Mouse (Mus musculus) hindbrain, embryonic 10.5 days (tissue): ENCODE results near the gene Tcte2. TPM values are rescaled to one million over a fixed set of nuclear protein-coding genes. Genes with fewer than 3 reads are reported as not detected.
A peak's percentile ranks its signal among the peaks of the same experiment; 100 is the strongest.

Experiments used
- DNase-seq: peaks from one replicate; pipeline ENCODE4 v3.0.0-alpha.2; 2017; ENCODE audit warnings: low spot score
- H3K27ac ChIP-seq: fragments of 300-500 bp; sonication (generic); 2 replicates; pipeline ENCODE4 v1.5.1; 2016; ENCODE audit warnings: mild to moderate bottlenecking, moderate library complexity
- H3K27me3 ChIP-seq: fragments of 300-500 bp; sonication (generic); 2 replicates; pipeline ENCODE4 v1.6.1; 2016; ENCODE audit warnings: mild to moderate bottlenecking; ENCODE audit not compliant: poor library complexity, insufficient read depth, severe bottlenecking
- H3K36me3 ChIP-seq: fragments of 300-500 bp; sonication (generic); 2 replicates; pipeline ENCODE4 v1.6.1; 2016; ENCODE audit warnings: mild to moderate bottlenecking, moderate library complexity
- H3K4me1 ChIP-seq: fragments of 300-500 bp; sonication (generic); replicated peaks from 2 replicates; pipeline ENCODE4 v1.6.1; 2016; ENCODE audit warnings: mild to moderate bottlenecking
- H3K4me3 ChIP-seq: fragments of 300-500 bp; sonication (generic); 2 replicates; pipeline ENCODE4 v1.5.1; 2016; ENCODE audit warnings: mild to moderate bottlenecking, moderate library complexity
- H3K9me3 ChIP-seq: fragments of 300-500 bp; sonication (generic); 2 replicates; pipeline ENCODE4 v1.6.1; 2016; ENCODE audit warnings: mild to moderate bottlenecking, moderate library complexity
- WGBS: fragments of 180-500 bp; shearing (Covaris S2); methylation state at CpG from one replicate; pipeline ENCODE4 v1.1.7; 2016; 5-methylcytosine and 5-hydroxymethylcytosine counted together
- polyA plus RNA-seq: library from polyadenylated mRNA; unstranded; fragments of >200 nt; fragmentation: Nextera tagmentation; extraction: Ambion mirVana; gene quantifications from 2 replicates; pipeline ENCODE4 v1.2.1, GENCODE M21; 2016

The Tcte2 gene
- polyA plus RNA-seq, 1 experiment from 2014 or later: 7.5 TPM

DNA sequence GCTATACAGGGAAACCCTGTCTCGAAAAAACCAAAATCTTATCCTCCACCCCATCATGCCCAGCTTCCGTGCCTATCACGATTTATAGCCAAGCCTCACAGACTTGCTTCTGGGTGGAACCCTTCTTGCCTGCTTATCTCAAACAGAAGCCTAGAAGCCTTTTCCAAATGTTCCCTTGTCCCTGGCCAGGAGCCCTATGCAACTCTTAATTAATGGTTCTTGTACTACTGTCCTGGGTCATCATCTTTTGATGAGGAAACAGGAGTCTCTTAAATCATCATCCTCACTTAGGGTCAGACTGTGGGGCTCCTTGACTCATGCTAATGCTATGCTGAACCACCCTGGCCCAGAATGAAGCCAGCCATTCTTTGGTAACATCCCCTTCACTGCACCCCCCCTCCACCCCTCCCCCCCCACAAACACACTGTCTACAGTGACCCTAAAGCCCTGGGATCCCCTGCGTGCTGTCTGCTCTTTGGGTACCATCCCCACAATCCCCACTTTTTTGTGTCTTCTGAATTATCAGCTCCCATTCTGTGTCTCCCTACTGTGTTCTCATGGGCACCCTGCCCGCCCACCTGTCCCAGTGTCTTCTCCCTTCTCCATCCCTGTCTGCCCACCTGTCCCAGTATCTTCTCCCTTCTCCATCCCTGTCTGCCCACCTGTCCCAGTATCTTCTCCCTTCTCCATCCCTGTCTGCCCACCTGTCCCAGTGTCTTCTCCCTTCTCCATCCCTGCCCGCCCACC lies 30.5 kb downstream of the Tcte2 start:
- Histone ChIP-seq H3K27me3 (no peaks in the 10 kb centered on the region), H3K27ac (no peak overlapping the region), H3K9me3 (no peaks in the 10 kb centered on the region), H3K4me3 (no peak overlapping the region), H3K36me3 (no peaks in the 10 kb centered on the region), H3K4me1 (peaks cover 12% of the 10 kb centered on the region; the same call in 1 of the 2 replicates)
- 90% methylated on average over 6 of the region's 6 CpGs for WGBS
- no peak for DNase-seq

DNA sequence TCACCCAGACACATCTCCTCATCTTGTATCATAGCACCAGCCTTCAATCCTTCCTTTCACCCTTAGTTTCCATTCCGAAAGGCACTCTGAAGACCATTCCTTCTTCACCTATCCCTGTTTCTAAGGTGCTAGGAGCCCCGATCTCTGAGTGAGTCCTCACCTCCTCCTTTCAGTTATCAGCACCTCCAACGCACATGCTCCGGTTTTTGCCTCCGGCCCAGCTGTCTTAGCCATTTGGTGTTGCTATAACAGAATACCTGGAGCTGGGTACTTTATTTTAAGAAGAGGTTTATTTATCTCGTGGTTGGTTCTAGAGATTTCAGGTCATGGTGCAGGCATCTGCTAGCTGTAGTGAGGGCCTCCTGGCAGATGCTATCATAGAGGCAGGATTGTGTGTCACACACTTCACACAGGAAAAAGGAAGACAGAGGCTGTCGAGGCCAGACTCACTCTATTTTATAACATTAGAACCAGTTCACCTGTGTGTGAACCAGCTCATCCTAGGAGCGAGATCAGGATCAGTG lies 34.7 kb downstream of the Tcte2 start:
- no peak overlapping the region for H3K27ac ChIP-seq
- 90% methylated on average over 8 of the region's 8 CpGs for WGBS
- no peak for DNase-seq

DNA sequence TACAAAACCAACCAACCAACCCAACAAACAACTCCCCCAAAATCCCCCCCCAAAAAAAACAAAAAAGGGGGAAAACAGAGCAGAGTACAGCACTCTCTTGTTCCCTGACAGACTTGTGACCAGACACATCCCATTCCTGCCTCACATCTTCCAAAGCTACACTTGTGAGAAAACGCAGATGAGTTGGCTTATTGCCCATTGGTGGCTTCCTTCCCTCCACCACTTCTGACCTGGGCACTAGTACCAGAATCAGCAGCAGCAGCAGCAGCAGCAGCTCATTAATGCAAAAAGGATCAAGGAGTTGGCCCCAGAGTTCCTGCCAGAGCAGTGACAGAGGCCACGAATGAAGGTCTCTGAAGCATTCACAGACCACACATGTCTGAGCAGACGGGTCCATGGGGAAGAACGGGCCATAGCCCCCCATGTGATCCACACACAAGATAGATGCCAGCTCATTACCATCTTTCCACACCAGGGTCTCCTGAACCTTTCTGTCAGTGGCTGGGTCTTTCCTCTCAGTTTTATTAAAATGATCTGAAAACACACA lies 36.5 kb downstream of the Tcte2 start:
- Histone ChIP-seq H3K4me1 (peaks cover 25% of the 10 kb centered on the region), H3K27ac (no peak overlapping the region), H3K36me3 (no peaks in the 10 kb centered on the region), H3K27me3 (no peaks in the 10 kb centered on the region), H3K9me3 (no peaks in the 10 kb centered on the region), H3K4me3 (no peak overlapping the region)
- DNase-seq: no peak
- WGBS: 55% methylated on average over 4 of the region's 4 CpGs

More for the DNA sequence above, 34.7 kb downstream of the Tcte2 start:
- Histone ChIP-seq H3K27me3 (no peaks in the 10 kb centered on the region), H3K4me3 (no peak overlapping the region), H3K36me3 (no peaks in the 10 kb centered on the region), H3K4me1 (peaks cover 27% of the 10 kb centered on the region), H3K9me3 (no peaks in the 10 kb centered on the region)

GRCm38 (mm10) chr17:13722434-13722833 lies 39.2 kb downstream of the Tcte2 start:
- peak overlapping the region; percentile 74 for H3K27ac ChIP-seq
- no peak overlapping the region for H3K4me3 ChIP-seq
- no peaks in the 10 kb centered on the region; the same call in 1 of the 2 replicates for H3K27me3 ChIP-seq
- H3K36me3 ChIP-seq: no peaks in the 10 kb centered on the region
- peaks cover 25% of the 10 kb centered on the region for H3K4me1 ChIP-seq
- 37% methylated on average over 2 of the region's 2 CpGs for WGBS
- no peaks in the 10 kb centered on the region for H3K9me3 ChIP-seq
- no peak for DNase-seq

DNA sequence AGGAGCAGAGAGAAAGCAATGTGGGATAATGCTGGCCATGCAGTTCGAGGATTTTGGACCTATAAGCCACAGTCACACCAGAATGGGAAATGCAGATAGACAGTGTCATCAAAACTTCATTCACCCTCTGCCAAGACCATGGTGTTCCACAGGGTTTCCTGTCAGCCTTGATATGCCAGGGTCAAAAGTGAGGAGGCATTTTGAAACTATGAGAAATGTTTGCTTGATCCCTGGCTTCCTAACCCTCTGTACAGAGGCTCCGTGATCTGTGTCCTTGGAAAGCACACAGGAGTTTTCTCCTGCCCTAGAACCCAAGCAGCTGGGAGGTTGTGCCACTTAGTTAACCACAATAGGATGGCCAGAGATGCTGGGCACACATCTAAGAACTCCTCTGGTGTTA lies 40.3 kb downstream of the Tcte2 start:
- peak overlapping the region; percentile 29; the same call in 1 of the 2 replicates for H3K27ac ChIP-seq
- WGBS: 85% methylated on average over 2 of the region's 2 CpGs
- H3K9me3 ChIP-seq: no peaks in the 10 kb centered on the region
- no peak overlapping the region for H3K4me3 ChIP-seq
- no peaks in the 10 kb centered on the region for H3K36me3 ChIP-seq
- peaks cover 25% of the 10 kb centered on the region for H3K4me1 ChIP-seq
- no peak for DNase-seq
- H3K27me3 ChIP-seq: no peaks in the 10 kb centered on the region; the same call in 1 of the 2 replicates

DNA sequence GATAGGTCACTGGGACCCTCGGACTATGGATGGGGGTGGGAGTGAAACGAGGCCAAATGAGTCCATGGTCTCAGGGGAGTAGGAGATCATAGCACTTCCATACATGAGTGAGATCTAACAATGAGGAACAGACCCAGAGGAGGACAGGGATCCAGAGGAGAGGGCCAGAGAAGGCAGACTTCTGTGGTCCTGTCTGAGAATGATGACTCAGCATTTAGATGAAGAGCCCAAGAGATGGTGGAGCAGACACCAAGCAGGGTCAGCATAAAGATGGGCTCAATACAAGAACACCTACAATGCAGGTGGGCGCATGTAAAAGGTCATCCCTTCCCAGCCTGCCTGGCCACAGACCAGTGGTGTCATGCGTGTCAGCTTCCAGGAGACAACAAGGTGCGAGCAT lies 41.4 kb downstream of the Tcte2 start:
- H3K27me3 ChIP-seq: no peaks in the 10 kb centered on the region; the same call in 1 of the 2 replicates
- H3K9me3 ChIP-seq: no peaks in the 10 kb centered on the region
- H3K36me3 ChIP-seq: no peaks in the 10 kb centered on the region
- peaks cover 24% of the 10 kb centered on the region for H3K4me1 ChIP-seq
- no peak for DNase-seq
- H3K4me3 ChIP-seq: no peak overlapping the region
- H3K27ac ChIP-seq: no peak overlapping the region
- WGBS: 92% methylated on average over 5 of the region's 5 CpGs

- H3K27me3 ChIP-seq: no peaks in the 10 kb centered on the region; the same call in 1 of the 2 replicates
- WGBS: 92% methylated on average over 11 of the region's 11 CpGs
- H3K27ac ChIP-seq: no peak overlapping the region
- no peak overlapping the region for H3K4me3 ChIP-seq
- H3K9me3 ChIP-seq: no peaks in the 10 kb centered on the region
- peaks cover 8% of the 10 kb centered on the region for H3K4me1 ChIP-seq
- no peaks in the 10 kb centered on the region for H3K36me3 ChIP-seq
- no peak for DNase-seq
These were observed 44.2 kb downstream of the Tcte2 start for GRCm38 (mm10) chr17:13717428-13717827.

- Histone ChIP-seq H3K9me3 (no peaks in the 10 kb centered on the region), H3K27me3 (no peaks in the 10 kb centered on the region; the same call in 1 of the 2 replicates), H3K4me1 (no peaks in the 10 kb centered on the region), H3K27ac (no peak overlapping the region), H3K36me3 (no peaks in the 10 kb centered on the region), H3K4me3 (no peak overlapping the region)
- DNase-seq: no peak
- 83% methylated on average over 6 of the region's 6 CpGs for WGBS
These were observed 45.3 kb downstream of the Tcte2 start for GRCm38 (mm10) chr17:13716336-13716735.

DNA sequence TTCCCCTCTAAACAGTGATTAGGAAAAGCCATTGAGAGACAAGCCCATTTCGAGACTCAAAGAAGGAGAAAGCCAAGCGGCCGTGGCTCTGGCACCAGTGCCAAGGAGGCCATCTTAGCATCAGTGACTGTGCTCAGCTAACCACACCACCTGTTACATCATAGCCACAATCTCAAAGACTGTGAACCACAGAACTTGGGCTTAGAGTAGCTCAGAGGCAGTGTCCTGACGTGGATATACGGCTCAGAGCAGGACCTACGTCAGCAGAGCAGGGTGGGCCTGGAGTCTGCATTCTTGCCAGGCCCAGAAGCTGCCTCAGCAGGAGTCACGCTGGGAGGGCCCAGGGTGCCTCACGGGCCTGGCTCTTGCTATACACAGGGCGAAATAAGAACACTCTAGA lies 46.1 kb downstream of the Tcte2 start:
- Histone ChIP-seq H3K27me3 (no peaks in the 10 kb centered on the region; the same call in 1 of the 2 replicates), H3K36me3 (no peaks in the 10 kb centered on the region), H3K4me1 (no peaks in the 10 kb centered on the region), H3K9me3 (no peaks in the 10 kb centered on the region), H3K27ac (no peak overlapping the region), H3K4me3 (no peak overlapping the region)
- WGBS: 76% methylated on average over 9 of the region's 9 CpGs
- DNase-seq: no peak

- Histone ChIP-seq H3K4me3 (no peak overlapping the region), H3K27ac (no peak overlapping the region), H3K36me3 (no peaks in the 10 kb centered on the region), H3K4me1 (no peaks in the 10 kb centered on the region), H3K27me3 (no peaks in the 10 kb centered on the region; the same call in 1 of the 2 replicates), H3K9me3 (no peaks in the 10 kb centered on the region)
- DNase-seq: no peak
- WGBS: 77% methylated on average over 4 of the region's 4 CpGs
These were observed 47.0 kb downstream of the Tcte2 start for GRCm38 (mm10) chr17:13714654-13715053.

- WGBS: 92% methylated on average over 4 of the region's 4 CpGs
- Histone ChIP-seq H3K27me3 (no peaks in the 10 kb centered on the region; the same call in 1 of the 2 replicates), H3K9me3 (no peaks in the 10 kb centered on the region), H3K27ac (no peak overlapping the region), H3K4me1 (no peaks in the 10 kb centered on the region), H3K36me3 (no peaks in the 10 kb centered on the region), H3K4me3 (no peak overlapping the region)
- DNase-seq: no peak
These were observed 47.5 kb downstream of the Tcte2 start for GRCm38 (mm10) chr17:13714128-13714527.

DNA sequence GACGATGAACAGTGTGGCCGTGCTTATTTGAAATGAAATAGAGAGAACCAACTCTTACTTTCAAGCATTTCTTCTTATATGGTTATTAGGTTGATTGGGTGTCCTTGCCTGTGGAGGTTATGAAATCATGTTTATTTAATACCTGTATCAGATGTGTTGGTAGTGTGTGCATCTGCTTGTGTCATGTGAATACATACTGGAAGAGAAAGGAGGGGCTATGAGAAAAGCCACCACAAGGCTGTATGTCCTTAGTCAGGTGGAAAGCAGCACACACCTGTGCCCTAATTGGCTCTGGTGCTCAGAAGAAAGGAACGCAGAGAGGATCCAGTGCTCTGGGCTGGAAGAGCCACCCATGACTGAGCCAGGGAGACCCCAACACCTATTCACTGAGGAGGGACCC lies 49.1 kb downstream of the Tcte2 start:
- Histone ChIP-seq H3K36me3 (no peaks in the 10 kb centered on the region), H3K4me1 (no peaks in the 10 kb centered on the region), H3K27me3 (no peaks in the 10 kb centered on the region), H3K9me3 (no peaks in the 10 kb centered on the region), H3K27ac (no peak overlapping the region), H3K4me3 (no peak overlapping the region)
- no peak for DNase-seq
- 94% methylated on average over 3 of the region's 3 CpGs for WGBS

DNA sequence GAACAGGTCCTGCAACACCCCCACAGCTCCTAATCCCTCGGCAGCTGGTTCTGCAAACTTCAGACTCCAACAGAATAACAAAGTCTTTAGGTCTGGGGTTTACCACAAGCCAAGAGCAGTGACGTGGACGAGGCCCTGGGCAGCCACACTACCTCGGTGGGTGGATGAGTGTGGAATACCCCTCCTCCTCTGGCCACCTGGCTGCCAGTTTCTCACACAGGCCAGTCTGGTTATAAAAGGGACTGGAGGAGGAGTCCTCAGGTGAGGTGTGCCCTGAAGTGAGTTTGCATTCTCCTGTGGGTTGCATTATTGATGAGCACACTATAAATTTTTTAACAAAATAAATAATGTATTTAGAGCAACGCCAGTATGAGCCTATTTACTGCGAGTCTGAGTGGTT lies 49.5 kb downstream of the Tcte2 start:
- no peak for DNase-seq
- WGBS: 89% methylated on average over 6 of the region's 6 CpGs
- Histone ChIP-seq H3K27ac (no peak overlapping the region), H3K4me1 (no peaks in the 10 kb centered on the region), H3K36me3 (no peaks in the 10 kb centered on the region), H3K27me3 (no peaks in the 10 kb centered on the region), H3K4me3 (no peak overlapping the region), H3K9me3 (no peaks in the 10 kb centered on the region)
